Mouse (Mus musculus) heart, embryonic 10.5 days (tissue): Measurements from ENCODE around the gene Hrh3. TPM values are rescaled to one million over a fixed set of nuclear protein-coding genes. Genes with fewer than 3 reads are reported as not detected.
A peak's percentile ranks its signal among the peaks of the same experiment; 100 is the strongest.

Experiments
- DNase-seq: peaks from one replicate; pipeline ENCODE4 v3.0.0-alpha.2; 2017; ENCODE audit warnings: low spot score
- H3K27ac ChIP-seq: fragments of 300-500 bp; sonication (generic); 2 replicates; pipeline ENCODE4 v1.5.1; 2016; ENCODE audit warnings: mild to moderate bottlenecking
- H3K27me3 ChIP-seq: fragments of 300-500 bp; sonication (generic); 2 replicates; pipeline ENCODE4 v1.6.1; 2016; ENCODE audit warnings: mild to moderate bottlenecking; ENCODE audit not compliant: poor library complexity, insufficient read depth, severe bottlenecking
- H3K36me3 ChIP-seq: fragments of 300-500 bp; sonication (generic); 2 replicates; pipeline ENCODE4 v1.6.1; 2016; ENCODE audit warnings: mild to moderate bottlenecking, moderate library complexity
- H3K4me1 ChIP-seq: fragments of 300-500 bp; sonication (generic); 2 replicates; pipeline ENCODE4 v1.6.1; 2016; ENCODE audit warnings: mild to moderate bottlenecking
- H3K4me3 ChIP-seq: fragments of 300-500 bp; sonication (generic); 2 replicates; pipeline ENCODE4 v1.5.1; 2016; ENCODE audit warnings: mild to moderate bottlenecking, moderate library complexity
- H3K9me3 ChIP-seq: fragments of 300-500 bp; sonication (generic); 2 replicates; pipeline ENCODE4 v1.6.1; 2016; ENCODE audit warnings: mild to moderate bottlenecking, moderate library complexity
- WGBS: fragments of 180-500 bp; shearing (Covaris S2); methylation state at CpG from one replicate; pipeline ENCODE4 v1.1.7; 2016; 5-methylcytosine and 5-hydroxymethylcytosine counted together
- polyA plus RNA-seq: library from polyadenylated mRNA; unstranded; fragments of >200 nt; fragmentation: Nextera tagmentation; extraction: Ambion mirVana; gene quantifications from 2 replicates; pipeline ENCODE4 v1.2.1, GENCODE M21; 2016

Hrh3 gene
- polyA plus RNA-seq, 1 experiment from 2014 or later = not detected

DNA sequence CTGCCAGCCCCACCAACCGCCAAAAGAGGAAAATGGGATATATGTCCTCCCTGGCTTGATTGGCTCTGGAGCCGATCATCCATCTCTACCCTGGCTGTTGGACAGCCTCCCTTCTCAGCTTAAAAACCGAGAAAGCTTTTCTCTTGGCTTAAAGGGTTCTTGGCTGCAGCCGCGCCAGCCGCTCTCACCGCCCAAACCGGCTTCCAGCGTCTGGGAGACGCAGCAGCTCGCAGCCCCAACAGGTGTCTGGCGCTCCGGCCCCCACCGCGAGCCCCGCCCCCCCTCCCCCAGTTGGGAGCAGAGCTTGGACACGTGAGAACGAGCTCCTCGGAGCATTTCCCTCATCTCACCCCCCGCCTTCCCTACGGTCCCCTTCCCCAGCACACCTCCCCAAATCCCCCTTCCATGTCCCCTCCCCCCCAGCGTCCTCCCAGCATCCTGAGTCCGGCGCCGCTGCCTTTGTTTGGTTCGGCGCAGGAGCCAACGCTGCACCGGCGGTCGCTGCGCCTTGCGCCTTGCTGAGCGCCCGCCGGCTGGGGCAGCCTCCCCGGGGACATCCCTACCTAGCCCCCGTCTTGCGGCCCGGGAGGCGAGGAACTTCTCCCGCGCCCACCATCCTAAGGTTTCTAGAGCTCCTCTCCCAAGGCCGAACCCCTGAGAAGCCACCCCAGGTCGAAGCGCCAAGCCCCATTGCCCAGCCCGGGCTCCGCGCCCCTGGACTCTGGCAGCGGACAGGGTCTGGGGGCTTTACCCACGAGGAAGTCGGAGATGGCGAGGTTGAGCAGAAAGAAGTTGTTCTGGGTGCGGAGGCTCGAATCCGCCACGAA is 924 bp downstream of the Hrh3 start:
- no peak for DNase-seq
- peaks cover 83% of the 10 kb centered on the region for H3K27me3 ChIP-seq
- H3K36me3 ChIP-seq = no peaks in the 10 kb centered on the region
- peak overlapping the region; percentile 72 for H3K4me3 ChIP-seq
- 2% methylated on average over 57 of the region's 57 CpGs for WGBS
- H3K4me1 ChIP-seq = peaks cover 35% of the 10 kb centered on the region
- H3K9me3 ChIP-seq = no peaks in the 10 kb centered on the region
- H3K27ac ChIP-seq = no peak overlapping the region

DNA sequence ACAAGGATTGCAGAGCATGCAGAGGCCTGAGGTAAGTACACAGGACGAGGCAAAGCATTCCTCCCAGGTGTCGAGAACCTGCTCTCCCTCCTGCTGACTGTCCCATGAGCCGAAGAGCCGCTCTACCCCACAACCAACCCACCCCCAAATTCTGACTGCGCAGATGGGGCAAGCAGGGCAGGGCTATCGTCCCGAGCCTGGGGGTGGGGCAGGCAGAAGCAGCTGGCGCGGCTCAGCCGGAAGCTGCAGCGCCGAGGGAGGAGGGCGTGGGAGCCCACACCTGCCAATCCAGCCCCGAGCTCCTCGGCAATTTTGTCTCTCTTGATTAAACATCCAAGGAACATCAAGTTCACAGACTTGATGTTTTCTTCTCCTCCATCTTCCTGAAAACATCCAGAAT is 4.8 kb downstream of the Hrh3 start:
- Histone ChIP-seq H3K27ac (no peak overlapping the region), H3K9me3 (no peaks in the 10 kb centered on the region), H3K27me3 (peaks cover 92% of the 10 kb centered on the region), H3K4me3 (peak overlapping the region; percentile 15; the same call in 1 of the 2 replicates), H3K4me1 (peaks cover 26% of the 10 kb centered on the region), H3K36me3 (no peaks in the 10 kb centered on the region)
- no peak for DNase-seq
- 9% methylated on average over 15 of the region's 15 CpGs for whole genome bisulfite sequencing

DNA sequence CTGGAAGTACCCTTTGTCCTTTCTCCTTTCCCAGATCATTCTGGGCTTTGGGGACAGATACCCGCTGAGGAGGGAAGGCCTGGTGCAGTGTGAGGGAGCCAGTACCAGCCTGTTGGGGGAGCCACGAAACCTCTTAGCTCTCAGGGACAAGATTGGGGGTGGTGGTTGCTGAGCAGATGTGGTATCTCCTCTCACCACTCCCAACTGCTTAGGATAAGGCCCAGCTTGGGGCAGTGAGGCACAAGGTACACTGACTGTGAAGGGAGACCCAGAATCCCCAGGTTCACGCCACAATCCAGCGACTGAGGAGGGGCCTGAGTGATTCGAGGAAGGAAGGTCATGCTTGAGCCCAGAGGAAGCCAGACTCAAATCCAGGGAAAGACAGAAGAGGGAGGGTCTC is 6.1 kb downstream of the Hrh3 start:
- Histone ChIP-seq H3K9me3 (no peaks in the 10 kb centered on the region), H3K36me3 (no peaks in the 10 kb centered on the region), H3K4me3 (no peak overlapping the region), H3K27me3 (peaks cover 78% of the 10 kb centered on the region), H3K27ac (no peak overlapping the region), H3K4me1 (peaks cover 12% of the 10 kb centered on the region)
- no peak for DNase-seq
- 27% methylated on average over 5 of the region's 5 CpGs for WGBS

DNA sequence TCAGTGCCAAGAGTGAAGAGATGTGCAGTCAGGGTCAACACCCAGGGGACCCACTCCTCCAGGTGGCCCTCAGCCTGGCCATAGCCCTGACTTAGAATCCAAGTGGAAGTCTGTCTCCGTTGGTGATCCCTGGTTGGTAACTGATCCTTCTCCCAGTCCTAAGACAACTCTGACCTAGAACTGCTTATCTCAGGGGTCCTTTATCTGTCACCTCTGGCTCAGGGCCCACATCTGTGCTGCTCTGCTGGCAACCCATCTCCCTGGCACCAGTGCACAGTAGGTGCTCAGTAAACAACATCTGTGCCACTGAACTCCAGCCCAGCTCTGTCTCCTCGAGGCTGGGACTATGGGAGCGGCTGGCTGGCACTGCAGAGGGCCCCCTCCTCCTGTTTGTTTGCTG is 6.7 kb downstream of the Hrh3 start:
- Histone ChIP-seq H3K36me3 (no peaks in the 10 kb centered on the region), H3K9me3 (no peaks in the 10 kb centered on the region), H3K4me1 (peaks cover 10% of the 10 kb centered on the region), H3K27me3 (peaks cover 72% of the 10 kb centered on the region), H3K27ac (no peak overlapping the region), H3K4me3 (no peak overlapping the region)
- 42% methylated on average over 3 of the region's 3 CpGs for WGBS
- no peak for DNase-seq

DNA sequence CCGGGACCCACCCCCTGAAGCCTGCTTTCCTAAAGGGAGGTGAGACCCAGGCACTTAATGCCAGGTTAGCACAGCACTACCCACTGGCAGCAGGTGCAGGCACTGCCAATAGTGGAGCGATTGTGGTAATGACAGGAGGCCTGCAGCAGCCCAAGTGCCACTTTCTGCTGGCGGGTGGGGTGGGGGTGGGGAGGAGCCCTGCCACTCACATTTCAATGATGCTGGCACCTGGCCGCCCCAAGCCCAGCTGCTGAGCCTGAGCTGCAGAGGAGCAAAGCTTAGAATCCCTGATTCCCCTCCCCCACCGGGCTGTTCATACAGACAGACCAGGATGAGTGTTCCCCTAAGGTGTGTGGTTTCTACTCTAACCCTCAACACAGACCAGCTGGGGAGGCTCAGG is 8.6 kb downstream of the Hrh3 start:
- 40% methylated on average over 5 of the region's 5 CpGs for WGBS
- Histone ChIP-seq H3K36me3 (no peaks in the 10 kb centered on the region), H3K4me1 (peaks cover 10% of the 10 kb centered on the region), H3K4me3 (no peak overlapping the region), H3K27ac (no peak overlapping the region), H3K9me3 (no peaks in the 10 kb centered on the region), H3K27me3 (peaks cover 58% of the 10 kb centered on the region)
- no peak for DNase-seq

DNA sequence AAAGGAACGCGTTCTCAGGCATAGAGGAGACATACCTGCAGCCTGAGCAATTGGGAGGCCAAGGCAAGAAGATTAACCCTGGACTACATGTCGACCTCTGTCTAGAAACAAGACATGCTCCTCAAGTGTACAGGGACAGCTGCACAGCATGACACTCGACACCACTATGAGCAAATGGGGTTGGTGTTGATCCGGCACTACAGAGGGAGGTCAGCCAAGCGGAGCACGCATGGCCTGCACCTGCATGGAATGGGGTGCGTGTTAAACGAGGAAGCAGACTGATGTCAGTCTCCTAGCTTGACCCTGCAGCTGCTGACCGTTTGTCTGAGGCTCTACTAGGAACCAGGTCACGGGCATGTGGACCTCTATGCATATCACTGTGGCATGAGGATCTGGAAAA is 14.0 kb downstream of the Hrh3 start:
- Histone ChIP-seq H3K4me1 (no peaks in the 10 kb centered on the region), H3K4me3 (no peak overlapping the region), H3K36me3 (peaks cover 11% of the 10 kb centered on the region), H3K27me3 (peaks cover 16% of the 10 kb centered on the region; the same call in 1 of the 2 replicates), H3K27ac (no peak overlapping the region), H3K9me3 (no peaks in the 10 kb centered on the region)
- no peak for DNase-seq
- whole genome bisulfite sequencing = 70% methylated on average over 11 of the region's 11 CpGs

DNA sequence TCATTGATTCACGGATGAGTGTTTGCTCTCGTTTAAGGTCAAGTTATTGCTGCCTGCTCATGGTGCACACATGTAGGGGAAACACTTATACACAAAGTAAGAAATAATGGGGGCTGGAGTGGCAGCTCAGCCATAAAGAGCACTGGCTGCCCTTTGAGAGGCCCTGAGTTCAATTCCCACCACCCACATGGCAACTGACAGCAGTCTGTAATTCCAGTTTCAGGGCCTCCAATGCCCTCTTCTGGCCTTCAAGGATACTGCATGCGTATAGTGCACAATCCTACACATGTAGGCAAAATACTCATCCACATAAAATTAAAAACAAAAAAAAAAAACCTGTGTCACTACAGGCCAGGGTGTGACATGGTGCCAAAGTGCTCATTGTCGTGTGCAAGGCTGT is 16.8 kb downstream of the Hrh3 start:
- Histone ChIP-seq H3K4me1 (peaks cover 7% of the 10 kb centered on the region; the same call in 1 of the 2 replicates), H3K27ac (no peak overlapping the region), H3K9me3 (no peaks in the 10 kb centered on the region), H3K4me3 (no peak overlapping the region), H3K27me3 (peaks cover 14% of the 10 kb centered on the region; the same call in 1 of the 2 replicates), H3K36me3 (peaks cover 32% of the 10 kb centered on the region)
- no peak for DNase-seq
- WGBS = 86% methylated on average over 4 of the region's 4 CpGs

DNA sequence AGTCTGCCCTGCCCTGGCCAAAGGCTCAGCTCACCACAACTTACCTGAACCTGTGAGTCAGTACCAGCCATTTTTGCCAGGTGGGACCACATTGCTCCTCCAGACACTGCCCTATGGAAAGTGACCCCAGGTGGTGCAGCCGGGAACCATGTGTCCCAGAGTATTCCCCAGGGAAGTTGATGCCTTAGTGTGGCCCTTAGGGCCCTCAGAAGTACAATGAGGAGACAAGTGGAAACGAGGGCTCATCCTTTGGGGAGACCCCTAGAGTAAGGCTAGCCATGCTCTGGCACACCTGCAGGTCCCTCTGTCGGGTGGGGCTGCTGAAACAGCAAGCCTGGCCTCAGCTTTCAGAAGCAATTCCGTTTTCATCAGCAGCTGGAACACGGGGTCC is 17.7 kb downstream of the Hrh3 start:
- Histone ChIP-seq H3K27me3 (peaks cover 14% of the 10 kb centered on the region; the same call in 1 of the 2 replicates), H3K27ac (no peak overlapping the region), H3K36me3 (peaks cover 39% of the 10 kb centered on the region), H3K9me3 (no peaks in the 10 kb centered on the region), H3K4me1 (peaks cover 7% of the 10 kb centered on the region; the same call in 1 of the 2 replicates), H3K4me3 (no peak overlapping the region)
- WGBS = 86% methylated on average over 5 of the region's 5 CpGs
- DNase-seq = no peak

DNA sequence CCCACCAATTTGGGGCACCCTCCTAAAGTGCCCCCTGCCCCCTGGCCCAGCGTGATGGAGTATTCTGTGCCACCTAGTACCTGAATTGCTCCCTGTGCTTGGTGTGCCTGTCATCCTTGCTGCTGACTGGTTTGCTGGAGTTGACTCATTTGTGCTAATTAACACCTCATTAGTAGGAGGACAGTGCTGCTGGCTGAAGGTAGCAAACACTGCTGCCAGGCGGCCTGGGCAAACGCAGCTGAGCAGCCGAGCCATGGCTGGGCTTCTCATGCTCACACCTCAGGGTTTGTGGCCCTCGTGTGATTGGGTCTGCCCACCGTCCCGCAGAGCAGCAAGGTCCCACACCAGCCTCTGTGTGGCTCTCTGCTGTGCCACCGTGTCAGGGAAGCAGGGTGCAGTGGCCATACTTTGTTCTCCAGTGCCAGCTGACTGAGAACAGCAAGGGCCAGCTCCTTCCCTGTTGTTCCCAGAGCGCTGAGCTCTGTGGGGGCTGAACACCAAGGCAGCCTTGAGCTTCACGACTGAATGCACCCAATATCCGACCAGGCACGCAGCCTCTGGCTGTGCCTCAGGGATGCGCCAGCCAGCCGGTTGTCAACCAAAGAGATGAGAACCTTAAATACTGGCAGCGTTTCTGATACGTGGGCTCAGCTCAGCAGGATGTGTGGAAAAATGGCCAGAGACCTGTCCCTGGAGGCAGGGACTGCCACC is 18.2 kb downstream of the Hrh3 start:
- H3K36me3 ChIP-seq = peaks cover 43% of the 10 kb centered on the region
- WGBS = 66% methylated on average over 16 of the region's 16 CpGs
- no peaks in the 10 kb centered on the region for H3K9me3 ChIP-seq
- no peak overlapping the region for H3K4me3 ChIP-seq
- H3K4me1 ChIP-seq = peaks cover 7% of the 10 kb centered on the region; the same call in 1 of the 2 replicates
- no peak for DNase-seq
- H3K27me3 ChIP-seq = peaks cover 13% of the 10 kb centered on the region; the same call in 1 of the 2 replicates
- H3K27ac ChIP-seq = no peak overlapping the region

DNA sequence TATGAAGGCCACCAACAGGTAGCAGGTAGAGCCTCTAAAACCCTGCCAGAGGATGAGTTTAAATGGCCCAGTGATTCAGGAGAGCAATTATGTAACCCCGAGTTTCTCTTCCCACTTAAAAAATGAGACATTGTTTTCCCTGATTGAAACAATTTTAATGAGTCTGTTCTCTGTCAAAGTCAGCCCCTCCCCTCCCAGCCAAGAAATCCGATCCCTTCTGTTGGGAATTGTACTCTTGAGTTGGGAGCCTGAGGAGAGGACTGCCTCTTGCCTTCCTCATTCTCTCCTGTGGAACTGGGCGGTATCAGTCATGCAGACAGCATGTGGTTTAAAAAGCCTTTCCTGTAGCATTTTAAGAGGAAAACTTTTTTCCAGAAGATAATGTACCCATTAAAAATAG is 19.7 kb downstream of the Hrh3 start:
- WGBS = 35% methylated on average over 3 of the region's 3 CpGs
- H3K4me1 ChIP-seq = peaks cover 7% of the 10 kb centered on the region; the same call in 1 of the 2 replicates
- no peak overlapping the region for H3K4me3 ChIP-seq
- peaks cover 49% of the 10 kb centered on the region for H3K36me3 ChIP-seq
- H3K9me3 ChIP-seq = no peaks in the 10 kb centered on the region
- no peak for DNase-seq
- H3K27me3 ChIP-seq = no peaks in the 10 kb centered on the region; the same call in 1 of the 2 replicates
- no peak overlapping the region for H3K27ac ChIP-seq

DNA sequence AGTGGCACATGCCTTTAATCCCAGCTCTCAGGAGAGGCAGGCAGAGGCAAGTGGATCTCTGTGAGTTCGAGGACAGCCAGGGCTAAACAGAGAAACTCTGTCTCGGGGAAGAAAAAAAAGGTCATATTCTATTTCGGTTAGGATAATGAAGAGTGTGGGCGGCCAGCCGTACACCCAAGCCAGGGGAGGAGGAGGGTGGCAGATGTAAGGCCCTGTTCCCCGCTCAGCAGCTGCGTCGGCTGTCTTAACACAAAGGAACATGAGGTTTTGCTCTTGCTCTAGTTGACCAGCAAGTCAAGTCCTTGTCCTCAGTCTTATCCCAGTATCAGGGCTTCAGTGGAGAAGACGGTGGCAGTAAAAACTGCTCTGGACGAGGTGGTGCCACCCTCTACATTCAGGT is 21.2 kb downstream of the Hrh3 start:
- peaks cover 62% of the 10 kb centered on the region for H3K36me3 ChIP-seq
- H3K4me1 ChIP-seq = peaks cover 7% of the 10 kb centered on the region; the same call in 1 of the 2 replicates
- no peak overlapping the region for H3K27ac ChIP-seq
- H3K9me3 ChIP-seq = no peaks in the 10 kb centered on the region
- no peaks in the 10 kb centered on the region for H3K27me3 ChIP-seq
- WGBS = 86% methylated on average over 10 of the region's 10 CpGs
- H3K4me3 ChIP-seq = no peak overlapping the region
- no peak for DNase-seq

DNA sequence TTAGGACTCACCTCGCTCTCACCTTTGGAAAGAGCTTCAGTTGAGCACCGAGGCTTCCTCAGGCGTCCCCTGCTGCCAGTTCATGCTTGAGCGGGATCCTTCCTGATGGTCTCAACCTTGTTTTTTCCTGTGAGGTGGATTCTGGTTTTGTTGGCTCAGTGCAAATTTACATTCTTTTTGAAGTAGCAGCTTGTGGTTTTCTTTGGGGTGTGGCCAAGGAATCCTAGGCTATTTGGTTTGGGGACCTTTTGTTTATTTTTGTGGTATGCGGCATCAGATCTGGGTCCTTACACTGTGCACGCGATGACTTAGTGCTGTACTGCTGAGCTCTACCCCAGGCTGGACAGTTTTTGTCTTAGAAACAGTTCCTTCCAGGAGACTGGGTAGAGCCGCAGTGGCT is 23.6 kb downstream of the Hrh3 start:
- peaks cover 7% of the 10 kb centered on the region; the same call in 1 of the 2 replicates for H3K4me1 ChIP-seq
- no peak overlapping the region for H3K27ac ChIP-seq
- no peaks in the 10 kb centered on the region for H3K27me3 ChIP-seq
- WGBS = 93% methylated on average over 8 of the region's 8 CpGs
- no peaks in the 10 kb centered on the region for H3K9me3 ChIP-seq
- no peak overlapping the region for H3K4me3 ChIP-seq
- H3K36me3 ChIP-seq = peaks cover 67% of the 10 kb centered on the region
- DNase-seq = no peak

DNA sequence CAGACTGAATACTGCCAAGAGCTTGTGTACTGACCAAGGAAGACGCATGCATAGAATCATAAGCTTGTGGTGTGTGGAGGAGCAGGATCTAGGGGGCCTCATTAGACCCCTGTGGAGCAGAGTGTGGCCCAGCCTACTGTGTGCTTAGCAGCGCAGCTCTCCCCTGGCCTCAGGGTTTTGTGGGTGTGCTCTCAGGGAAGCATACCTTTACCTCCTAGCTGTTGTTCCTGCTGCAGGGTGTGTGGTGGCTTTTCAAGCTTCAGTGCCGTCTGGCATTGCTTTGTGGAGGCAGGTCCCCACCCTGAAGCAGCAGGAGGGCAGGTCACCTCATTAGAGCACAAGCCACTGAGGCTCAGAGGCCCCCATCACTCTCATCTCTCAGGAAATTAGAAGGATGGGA is 26.7 kb downstream of the Hrh3 start:
- no peaks in the 10 kb centered on the region for H3K4me1 ChIP-seq
- no peak overlapping the region; the same call in 1 of the 2 replicates for H3K27ac ChIP-seq
- no peak overlapping the region for H3K4me3 ChIP-seq
- no peak for DNase-seq
- WGBS = 75% methylated on average over 3 of the region's 3 CpGs
- H3K36me3 ChIP-seq = peaks cover 56% of the 10 kb centered on the region
- no peaks in the 10 kb centered on the region for H3K27me3 ChIP-seq
- no peaks in the 10 kb centered on the region for H3K9me3 ChIP-seq
